Mouse (Mus musculus) left cerebral cortex, postnatal 14 days (tissue): Measurements from ENCODE around the gene Dock3. TPM values are rescaled to one million over a fixed set of nuclear protein-coding genes. Genes with fewer than 3 reads are reported as not detected.

ENCODE experiments used
- DNase-seq, 2 experiments: peaks; one replicate each; pipeline ENCODE4 v3.0.0; 2021 to 2022; ENCODE audit warnings: low spot score in 2 of 2, mixed read lengths in 1 of 2
- intact Hi-C: fragments of 180-260 bp; cut with DNase I; formaldehyde crosslinking; loops from one replicate; pipeline ENCODE4 v1.15.1; 2025
- long read RNA-seq, 2 experiments: library from polyadenylated mRNA; stranded (forward); transcript quantifications; one replicate each; pipeline ENCODE4 v2.0.0; 2021
- total RNA-seq, 2 experiments: library from RNA; stranded (reverse); gene quantifications; 2 replicates each; pipeline ENCODE4 v1.2.3; 2021

Dock3 gene
- 100 to 1,000 TPM; 165 to 173 TPM for total RNA-seq
- long read RNA-seq, experiment 1, partial matches to known transcripts: 15 of 38 reads
- long read RNA-seq, experiment 1, other reads (novel, unspliced or antisense): 23 of 38 reads
- long read RNA-seq, experiment 2, full-length matches to known transcripts: 1 of 30 reads
- long read RNA-seq, experiment 2, partial matches to known transcripts: 27 of 30 reads
- long read RNA-seq, experiment 2, other reads (novel, unspliced or antisense): 2 of 30 reads

DNA sequence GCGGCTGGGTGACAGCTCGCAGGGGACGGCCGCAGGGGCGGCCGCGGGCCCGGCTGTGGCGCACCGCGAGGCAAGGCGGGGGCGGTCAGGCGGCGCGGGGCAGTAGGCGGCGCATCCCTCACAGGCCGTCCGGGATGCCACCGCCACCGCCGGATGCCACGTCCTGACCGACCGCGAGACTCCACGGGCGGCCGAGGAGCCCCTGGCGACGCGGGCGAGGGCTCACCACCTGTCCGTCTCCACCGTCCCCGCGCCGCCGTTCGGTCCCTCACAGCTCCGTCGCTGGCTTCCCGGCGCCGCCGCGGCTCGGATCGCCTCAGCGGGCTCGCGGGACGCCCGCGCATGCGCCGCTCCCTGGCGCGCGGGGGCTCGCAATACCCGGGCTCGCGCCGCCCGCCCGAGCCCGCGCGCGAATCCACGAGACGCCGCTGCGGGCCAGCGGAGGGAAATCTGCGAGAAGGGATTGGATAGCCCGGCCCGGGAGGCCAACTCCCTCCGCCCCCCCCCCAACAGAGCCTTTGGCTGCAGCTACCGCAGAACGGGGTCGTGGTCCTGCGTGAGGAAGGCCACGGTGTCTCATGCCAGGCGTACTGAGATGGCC is at the start of gene Dock3:
TSS of gene Dock3 (minus strand) at position 371 of the 601 bp plus-strand sequence.
- peak; percentile 79 to 84 for DNase-seq
- intact Hi-C loops: loop anchor here (10.0 kb wide), 1 partner anchor 227 kb away; no protein-coding TSS in a partner anchor

GRCm38 (mm10) chr9:107280322-107281027 is 48.8 kb upstream of the Dock3 start:
- intact Hi-C loops: no loop called here

DNA sequence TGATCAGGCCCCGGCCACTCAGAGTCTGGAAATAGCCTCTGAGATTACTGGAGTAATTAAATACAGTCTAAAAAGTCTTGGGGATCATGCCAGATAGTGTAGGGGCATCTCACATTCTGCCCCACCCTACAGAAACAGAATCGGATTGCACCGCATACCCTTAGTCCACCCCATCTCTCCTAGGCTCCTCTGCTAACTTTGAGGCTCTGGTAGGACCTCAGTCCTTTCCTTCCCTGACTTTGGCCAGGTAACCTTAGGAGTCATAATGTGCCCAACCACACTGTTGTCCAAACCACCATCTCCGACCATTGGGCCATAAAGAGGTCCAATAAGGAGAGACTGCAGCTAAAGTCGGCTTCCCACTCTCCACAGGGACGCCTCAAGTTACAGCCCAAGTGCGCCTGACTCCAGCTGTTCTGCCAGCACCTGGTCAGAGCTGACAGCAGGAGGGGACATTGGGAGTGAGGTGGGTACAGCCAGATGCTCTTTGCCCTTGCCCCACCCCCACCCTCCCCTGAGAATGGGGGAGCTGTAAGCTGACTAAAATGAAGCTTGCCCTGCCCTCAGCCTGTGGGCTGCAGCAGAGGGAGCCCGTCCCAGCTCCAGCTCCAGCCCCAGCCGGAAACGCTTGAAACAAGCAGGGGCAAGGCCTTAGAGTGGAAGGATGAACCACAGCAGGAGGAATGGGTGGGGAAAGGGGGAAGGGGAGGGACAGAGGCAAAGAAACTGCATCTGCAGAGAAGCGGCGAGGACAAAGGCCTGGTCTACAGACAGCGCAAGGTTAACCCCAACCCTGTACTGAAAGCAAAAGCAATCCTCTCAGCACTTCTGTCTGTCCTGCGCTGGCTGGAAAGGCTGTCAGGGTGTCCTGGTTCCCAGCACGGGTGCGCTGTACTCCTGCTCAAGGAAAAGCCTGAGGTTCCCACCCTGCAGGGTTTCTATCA is 47.9 kb upstream of the Dock3 start:
- DNase-seq: no peak
- intact Hi-C loops: no loop called here

More at GRCm38 (mm10) chr9:107280322-107281027, 48.8 kb upstream of the Dock3 start:
- DNase-seq: no peak

DNA sequence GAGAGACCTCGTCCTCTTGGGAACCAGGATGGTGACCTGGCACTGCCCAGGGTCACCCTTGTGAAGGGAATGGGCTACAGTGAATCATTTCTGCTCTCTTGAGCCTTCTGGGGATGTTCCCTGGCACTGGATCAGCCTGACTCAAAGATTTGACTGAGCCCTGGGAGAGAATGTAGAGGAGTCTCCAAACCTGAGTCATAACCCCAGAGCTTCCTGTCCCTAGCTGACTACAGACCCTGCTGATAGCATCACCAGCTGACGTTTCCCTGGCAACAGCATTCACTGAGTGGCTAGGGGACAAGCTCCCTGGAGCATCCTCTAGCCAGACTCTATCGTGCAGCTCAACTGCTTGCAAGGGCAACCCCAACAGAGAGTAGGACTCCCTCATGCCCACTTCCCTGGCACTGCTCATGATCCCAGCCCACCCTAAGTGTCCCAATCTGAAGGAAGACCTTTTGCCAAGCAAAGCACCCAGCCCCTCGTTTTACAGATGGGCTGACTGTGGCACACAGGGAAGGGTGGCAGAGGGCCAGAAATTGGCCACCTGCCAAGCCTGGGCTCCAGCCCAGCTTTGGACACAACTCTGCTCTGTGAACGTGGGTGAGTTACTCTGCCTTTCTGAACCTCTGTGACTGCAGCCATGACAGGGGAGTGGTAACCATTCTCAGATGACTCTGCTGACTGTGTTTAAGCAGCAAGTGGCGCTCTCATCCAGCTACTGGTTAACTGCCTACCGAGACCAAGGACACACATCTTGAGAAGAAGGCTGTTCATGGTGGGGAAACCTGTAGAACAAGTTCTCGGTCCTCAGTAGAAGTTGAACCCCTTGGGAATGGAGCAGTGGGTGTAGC is 47.0 kb upstream of the Dock3 start:
- intact Hi-C loops: no loop called here
- no peak for DNase-seq

DNA sequence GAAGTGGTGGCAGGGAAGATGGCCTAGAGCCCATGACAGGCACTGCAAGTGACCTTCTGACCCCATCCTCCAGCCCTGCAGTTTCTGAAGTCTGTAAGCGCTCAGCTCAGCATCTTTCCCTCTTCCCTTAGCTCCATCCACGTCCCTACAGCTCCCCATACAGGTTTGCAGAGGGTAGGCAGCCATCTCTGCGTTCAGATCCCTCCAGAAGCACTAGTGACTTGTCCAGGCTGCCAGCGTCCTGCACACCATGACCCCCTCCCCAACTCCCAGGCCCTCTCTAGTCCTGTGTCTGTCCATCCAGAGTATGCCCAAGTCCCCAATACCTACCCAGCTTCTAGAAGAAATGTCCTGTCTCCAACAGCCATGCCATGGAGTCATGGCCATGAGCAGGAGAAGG is 46.4 kb upstream of the Dock3 start:
- intact Hi-C loops: no loop called here

DNA sequence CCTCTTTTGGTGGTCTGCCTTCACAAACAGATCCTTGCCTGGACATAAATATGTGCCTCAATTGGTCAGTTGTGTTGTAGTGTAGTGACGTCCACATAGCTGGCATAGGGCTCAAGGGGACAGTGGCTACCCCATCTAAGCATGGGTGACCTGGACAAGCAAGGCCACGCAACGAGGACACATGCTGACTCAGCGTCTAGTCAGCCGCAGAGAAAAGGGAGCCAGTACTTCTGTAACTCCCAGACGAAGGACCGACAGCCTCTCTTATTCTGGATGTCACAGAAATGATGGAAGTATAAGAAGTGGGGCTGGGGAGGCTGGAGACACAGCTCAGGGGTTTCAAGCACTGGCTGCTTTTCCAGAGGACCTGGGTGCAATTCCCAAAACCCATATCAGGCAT is 45.9 kb upstream of the Dock3 start:
- intact Hi-C loops: no loop called here
- no peak for DNase-seq

More for the DNA sequence above, 46.4 kb upstream of the Dock3 start:
- peak in 1 of 2 experiments; percentile 56 for DNase-seq

- DNase-seq: no peak
- intact Hi-C loops: no loop called here
These were observed 44.0 kb upstream of the Dock3 start for GRCm38 (mm10) chr9:107275710-107276109.

DNA sequence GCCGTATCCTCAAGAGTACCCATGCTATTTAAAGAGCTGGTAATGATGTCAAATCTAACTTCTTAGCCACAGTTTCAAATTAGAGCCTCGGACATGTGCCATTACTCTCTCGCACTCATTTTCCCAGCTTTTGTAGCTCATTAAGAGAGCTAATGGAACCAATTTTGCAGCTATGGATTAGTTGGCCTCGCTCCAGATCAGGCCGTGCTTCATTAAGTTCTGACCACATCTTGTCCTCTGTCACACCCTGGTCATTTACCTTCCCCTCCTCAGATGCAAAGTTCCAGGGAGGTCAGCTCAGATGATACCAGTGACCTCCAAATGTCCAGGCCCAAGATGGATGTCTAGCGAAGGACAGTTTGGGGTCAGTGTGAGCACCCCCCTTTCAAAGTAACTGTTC is 43.0 kb upstream of the Dock3 start:
- intact Hi-C loops: no loop called here

GRCm38 (mm10) chr9:107273184-107273583 is 41.5 kb upstream of the Dock3 start:
- DNase-seq: no peak
- intact Hi-C loops: no loop called here

More for the DNA sequence above, 43.0 kb upstream of the Dock3 start:
- no peak for DNase-seq

DNA sequence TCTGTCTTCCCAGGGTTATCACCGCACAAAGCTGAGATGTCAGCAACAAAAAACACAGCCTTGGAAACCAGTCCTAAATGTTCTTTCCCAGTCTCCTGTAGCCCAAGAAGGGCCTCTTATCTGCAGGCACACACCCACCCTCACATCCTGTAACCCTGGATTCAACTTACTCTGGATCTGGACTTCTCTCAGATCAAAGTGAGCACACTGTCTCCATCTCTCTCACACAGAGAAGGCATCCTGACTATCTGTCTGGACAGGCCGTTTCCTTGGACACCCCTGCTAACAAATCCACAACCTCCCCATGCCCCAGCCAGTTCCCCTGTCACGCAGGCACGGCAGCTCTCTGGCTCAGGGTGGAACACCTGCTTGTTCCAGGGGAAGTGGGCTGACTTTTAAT is 40.6 kb upstream of the Dock3 start:
- intact Hi-C loops: no loop called here
- no peak for DNase-seq

DNA sequence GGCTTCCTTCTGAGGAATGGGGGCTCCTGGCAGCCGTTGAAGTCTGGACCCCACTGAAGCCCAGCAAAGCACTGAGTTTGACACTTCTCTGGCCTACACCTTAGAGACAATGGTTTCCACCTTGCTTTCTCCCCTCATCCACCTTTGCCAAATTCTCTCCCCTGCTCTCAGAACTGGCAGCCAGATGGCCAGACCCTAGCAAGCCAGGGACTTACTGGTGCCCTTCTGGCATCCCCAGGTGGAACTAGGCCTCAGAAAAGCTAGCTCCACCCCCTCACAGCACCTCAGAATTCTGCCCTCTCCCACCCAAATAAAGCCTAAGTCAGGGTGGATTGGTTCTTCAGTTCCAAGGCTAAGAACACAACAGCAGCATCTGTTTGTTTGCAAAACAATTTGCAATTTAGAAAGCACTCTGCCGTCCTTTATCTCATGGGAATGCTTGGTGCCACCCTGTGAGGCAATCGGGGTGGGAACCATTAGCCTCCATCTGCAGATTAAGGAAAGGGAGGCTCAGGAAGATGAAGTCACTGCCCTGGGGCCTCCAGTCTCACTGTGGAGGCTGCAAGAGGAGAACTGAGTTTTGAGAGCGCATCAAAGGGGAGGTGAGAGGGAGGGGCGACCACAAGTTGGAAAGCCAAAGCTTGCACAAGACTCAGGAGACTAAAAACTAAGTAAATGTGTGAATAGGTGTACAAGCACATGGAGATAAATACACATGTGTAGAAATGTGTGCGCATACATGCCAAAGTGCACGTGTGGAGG is 39.6 kb upstream of the Dock3 start:
- no peak for DNase-seq
- intact Hi-C loops: no loop called here

- intact Hi-C loops: no loop called here
These were observed 38.1 kb upstream of the Dock3 start for GRCm38 (mm10) chr9:107269772-107270171.

GRCm38 (mm10) chr9:107267721-107268402 is 36.2 kb upstream of the Dock3 start:
- DNase-seq: no peak
- intact Hi-C loops: no loop called here

More at GRCm38 (mm10) chr9:107269772-107270171, 38.1 kb upstream of the Dock3 start:
- DNase-seq: no peak

GRCm38 (mm10) chr9:107267028-107267427 is 35.3 kb upstream of the Dock3 start:
- DNase-seq: no peak
- intact Hi-C loops: no loop called here

DNA sequence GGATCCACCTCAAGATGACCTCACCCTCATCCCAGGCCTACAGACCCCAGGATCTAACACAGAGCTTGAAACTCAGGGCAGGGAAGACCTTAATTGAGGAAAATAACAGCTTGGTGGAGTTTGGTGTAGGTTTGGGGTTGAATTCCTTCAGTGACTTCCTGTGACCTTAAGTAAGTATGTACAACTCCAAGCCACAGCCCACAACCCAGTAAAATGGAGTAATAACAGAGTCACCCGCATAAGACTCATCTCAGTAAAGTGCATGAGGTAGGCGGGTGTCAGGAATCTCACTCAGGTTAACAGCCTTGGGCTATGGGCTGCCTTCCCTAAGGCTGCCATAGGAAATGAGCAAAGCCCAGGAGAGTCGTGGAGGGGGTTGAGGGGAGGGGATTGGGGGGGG is 33.0 kb upstream of the Dock3 start:
- intact Hi-C loops: no loop called here

DNA sequence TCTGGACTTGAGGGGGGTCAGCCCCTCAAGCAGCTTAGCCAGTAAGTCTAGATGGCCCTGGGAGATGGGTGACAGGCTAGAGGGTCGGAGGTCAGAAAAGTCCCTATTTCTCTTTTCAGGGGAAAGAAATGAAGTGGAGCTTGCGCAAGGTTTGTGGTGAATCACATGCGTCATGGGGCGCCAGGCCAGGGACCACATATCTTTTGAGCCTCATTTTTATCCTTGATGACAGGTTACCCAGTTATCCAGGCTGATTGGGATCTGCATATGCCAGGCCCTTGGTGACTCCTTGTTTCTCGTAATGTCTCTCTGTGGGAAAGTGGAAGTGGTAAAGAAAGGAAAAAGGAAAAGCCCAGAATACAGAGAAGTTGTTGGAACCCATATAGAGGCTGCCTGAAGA is 32.2 kb upstream of the Dock3 start:
- DNase-seq: no peak
- intact Hi-C loops: no loop called here

More for the DNA sequence above, 33.0 kb upstream of the Dock3 start:
- no peak for DNase-seq

DNA sequence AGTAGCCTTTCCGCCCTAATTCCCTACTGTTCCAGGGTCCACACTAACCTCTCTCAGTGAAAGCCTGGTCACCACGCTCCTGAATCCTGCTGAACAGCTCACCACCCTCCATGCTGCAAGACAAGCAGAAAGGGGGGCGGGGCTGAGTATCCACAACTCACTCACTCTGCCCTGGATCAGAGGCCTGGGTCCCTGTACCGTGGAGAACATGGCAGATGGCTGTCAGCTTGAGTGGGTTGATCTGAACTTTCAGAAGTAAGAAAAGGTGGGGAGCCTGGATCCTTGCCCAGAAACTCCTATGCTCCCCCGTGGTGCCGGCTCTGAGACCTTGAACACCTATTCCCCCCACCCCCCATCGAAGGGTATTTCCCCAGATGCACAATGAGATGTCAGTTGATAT is 30.7 kb upstream of the Dock3 start:
- no peak for DNase-seq
- intact Hi-C loops: no loop called here
